In genomic region chr11:95713811-95714241, GRCm38 (mm10) we compare ENCODE assay signal across 8 mouse cellular contexts. TPM values are rescaled to one million over a fixed set of nuclear protein-coding genes. Genes with fewer than 3 reads are reported as not detected.
DNase-seq lines count a peak whose midpoint lies in the region; ATAC-seq lines count a peak whose summit lies in the region.

No protein-coding gene starts in this region.

- H3K27ac ChIP-seq in embryonic facial prominence, embryonic 10.5 days (replicated peaks), result peak overlapping the region; percentile 98
- H3K27ac ChIP-seq in hindbrain, embryonic 14.5 days, result peak overlapping the region; percentile 97
- H3K27ac ChIP-seq in lung, embryonic 15.5 days, result peak overlapping the region; percentile 99

- no peaks in the 10 kb centered on the region for H3K9me3 ChIP-seq in embryonic facial prominence, embryonic 10.5 days
- H3K9me3 ChIP-seq in hindbrain, embryonic 14.5 days (ENCODE audit: control insufficient read depth, low read length), result no peaks in the 10 kb centered on the region
- H3K9me3 ChIP-seq in lung, embryonic 15.5 days, result no peaks in the 10 kb centered on the region

- peak overlapping the region; percentile 92 for H3K4me3 ChIP-seq in embryonic facial prominence, embryonic 10.5 days
- peak overlapping the region; percentile 96 for H3K4me3 ChIP-seq in hindbrain, embryonic 14.5 days (replicated peaks; ENCODE audit: low read length)
- H3K4me3 ChIP-seq in lung, embryonic 15.5 days, result peak overlapping the region; percentile 95

- intact Hi-C loops in left cerebral cortex, postnatal 4 days (cut with DNase I), result no loop called here
- intact Hi-C loops in left cerebral cortex, postnatal 25 days (cut with DNase I), result no loop called here

- peaks cover 39% of the 10 kb centered on the region for H3K4me1 ChIP-seq in embryonic facial prominence, embryonic 10.5 days
- H3K4me1 ChIP-seq in hindbrain, embryonic 14.5 days (replicated peaks; ENCODE audit: control insufficient read depth, insufficient read depth, low read length), result peaks cover 20% of the 10 kb centered on the region
- peaks cover 28% of the 10 kb centered on the region for H3K4me1 ChIP-seq in lung, embryonic 15.5 days

- no peaks in the 10 kb centered on the region for H3K27me3 ChIP-seq in embryonic facial prominence, embryonic 10.5 days (replicated peaks; ENCODE audit: low read depth, poor library complexity, severe bottlenecking)
- H3K27me3 ChIP-seq in hindbrain, embryonic 14.5 days (ENCODE audit: control insufficient read depth, insufficient read depth, low read length), result no peaks in the 10 kb centered on the region
- H3K27me3 ChIP-seq in lung, embryonic 15.5 days, result no peaks in the 10 kb centered on the region

- peak overlapping the region; percentile 97 for H3K9ac ChIP-seq in hindbrain, embryonic 14.5 days
- peak overlapping the region; percentile 97 for H3K9ac ChIP-seq in lung, embryonic 15.5 days

- peak; percentile 4 for DNase-seq in left cerebral cortex, postnatal 4 days
- DNase-seq in left cerebral cortex, postnatal 25 days (ENCODE audit: low spot score in 2 of 2), result no peak
- DNase-seq in embryonic facial prominence, embryonic 10.5 days (ENCODE audit: low spot score), result peak; percentile 20
- peak; percentile 58 for DNase-seq in hindbrain, embryonic 14.5 days (ENCODE audit: low spot score)
- peak; percentile 50 for DNase-seq in retina, postnatal 1 day
- no peak for DNase-seq in cerebellum, adult 9-11 months
- no peak for DNase-seq in layer of hippocampus, postnatal 36 days

- H3K36me3 ChIP-seq in embryonic facial prominence, embryonic 10.5 days (replicated peaks), result no peaks in the 10 kb centered on the region
- H3K36me3 ChIP-seq in hindbrain, embryonic 14.5 days (replicated peaks; ENCODE audit: control insufficient read depth, insufficient read depth), result no peaks in the 10 kb centered on the region
- H3K36me3 ChIP-seq in lung, embryonic 15.5 days, result no peaks in the 10 kb centered on the region

- peak overlapping the region; percentile 75 for H3K4me2 ChIP-seq in hindbrain, embryonic 14.5 days (replicated peaks)
- peak overlapping the region; percentile 83 for H3K4me2 ChIP-seq in lung, embryonic 15.5 days

- under 1% methylated on average over 13 of the region's 13 CpGs for WGBS in embryonic facial prominence, embryonic 10.5 days
- WGBS in hindbrain, embryonic 14.5 days, result under 1% methylated on average over 13 of the region's 13 CpGs
- under 1% methylated on average over 13 of the region's 13 CpGs for WGBS in lung, embryonic 15.5 days

- 0 out of 2 replicates have a peak, but pooled peaks have one; percentile 4 for ATAC-seq in hindbrain, embryonic 14.5 days (ENCODE audit: low FRiP score)
- no peak for ATAC-seq in lung, embryonic 15.5 days (ENCODE audit: borderline replicate concordance, extremely low read depth, low FRiP score, low TSS enrichment)

RNA-seq across cellular contexts. Expression of gene Zfp652, which starts 1.4 kb away (rescaled TPM):
- 10 to 100 TPM; 50.8 to 53.1 TPM for total RNA-seq in left cerebral cortex, postnatal 4 days (2021)
- 10 to 100 TPM; 38.7 to 44.2 TPM for total RNA-seq in left cerebral cortex, postnatal 25 days (2021)
- 19.5 and 20.3 TPM in 2 replicates for polyA plus RNA-seq in embryonic facial prominence, embryonic 10.5 days (2016; fragmentation: Nextera tagmentation; extraction: Ambion mirVana)
- polyA plus RNA-seq in hindbrain, embryonic 14.5 days (2014; fragmentation: Nextera tagmentation; extraction: Ambion mirVana), result 10.9 and 12.8 TPM in 2 replicates
- polyA plus RNA-seq in lung, embryonic 15.5 days (2015; fragmentation: Nextera tagmentation; extraction: Ambion mirVana), result 22.9 and 24.1 TPM in 2 replicates
- total RNA-seq in layer of hippocampus, postnatal 36 days (2021), result 10 to 100 TPM; 47.9 to 54.6 TPM

RNA-seq across cellular contexts. Expression of gene B130006D01Rik, which starts 9.6 kb away (rescaled TPM):
- 1 to 10 TPM; 1.8 to 2.2 TPM for total RNA-seq in left cerebral cortex, postnatal 4 days (2021)
- total RNA-seq in left cerebral cortex, postnatal 25 days (2021), result 1 to 10 TPM in 1 of 2 experiments, under 1 TPM in 1; 0.73 to 1.9 TPM
- polyA plus RNA-seq in embryonic facial prominence, embryonic 10.5 days (2016; fragmentation: Nextera tagmentation; extraction: Ambion mirVana), result 1.9 and 2.2 TPM in 2 replicates
- polyA plus RNA-seq in hindbrain, embryonic 14.5 days (2014; fragmentation: Nextera tagmentation; extraction: Ambion mirVana), result 0.83 and 1.6 TPM in 2 replicates
- 1.1 and 1.4 TPM in 2 replicates for polyA plus RNA-seq in lung, embryonic 15.5 days (2015; fragmentation: Nextera tagmentation; extraction: Ambion mirVana)
- 1 to 10 TPM; 1.5 to 1.9 TPM for total RNA-seq in layer of hippocampus, postnatal 36 days (2021)

RNA-seq across cellular contexts. Expression of gene Phb, which starts 47.1 kb away (rescaled TPM):
- total RNA-seq in left cerebral cortex, postnatal 4 days (2021), result 100 to 1,000 TPM in 1 of 2 experiments, 10 to 100 TPM in 1; 96.0 to 104 TPM
- 10 to 100 TPM; 80.2 to 81.4 TPM for total RNA-seq in left cerebral cortex, postnatal 25 days (2021)
- polyA plus RNA-seq in embryonic facial prominence, embryonic 10.5 days (2016; fragmentation: Nextera tagmentation; extraction: Ambion mirVana), result 309 and 312 TPM in 2 replicates
- polyA plus RNA-seq in hindbrain, embryonic 14.5 days (2014; fragmentation: Nextera tagmentation; extraction: Ambion mirVana), result 200 and 220 TPM in 2 replicates
- polyA plus RNA-seq in lung, embryonic 15.5 days (2015; fragmentation: Nextera tagmentation; extraction: Ambion mirVana), result 199 and 205 TPM in 2 replicates
- 100 to 1,000 TPM; 105 to 106 TPM for total RNA-seq in layer of hippocampus, postnatal 36 days (2021)

Comparison
In these comparisons a context has a peak if more than half of its experiments do, and no peak if none do; other contexts are left out.
1. DNase-seq: peak in left cerebral cortex, postnatal 4 days (single experiment), embryonic facial prominence, embryonic 10.5 days (single experiment), hindbrain, embryonic 14.5 days (single experiment) and retina, postnatal 1 day (single experiment); none in left cerebral cortex, postnatal 25 days (0 of 2), cerebellum, adult 9-11 months (single experiment) and layer of hippocampus, postnatal 36 days (0 of 2).
2. Peak in every context shown above with its lines, with median percentiles within 50 percentile points of each other: H3K27ac ChIP-seq and H3K4me3 ChIP-seq.